Mouse (Mus musculus) liver, adult 2 months (tissue): Measurements from ENCODE around the gene Apol7e. TPM values are rescaled to one million over a fixed set of nuclear protein-coding genes. Genes with fewer than 3 reads are reported as not detected.
"Not testable (repeated sequence)": the region's sequence is repeated elsewhere in the genome, so short reads cannot be mapped to it uniquely, and the experiment has no call there.

Experiments used
- DNase-seq: peaks from one replicate; pipeline ENCODE4 v3.0.0-alpha.2; 2011; ENCODE audit warnings: low read depth, low spot score; ENCODE audit errors: extremely low read depth
- H3K27ac ChIP-seq: fragments of 200-500 bp; replicated peaks from 2 replicates; pipeline ENCODE4 v1.5.1; 2012; ENCODE audit warnings: low read depth, mild to moderate bottlenecking, control low read depth, inconsistent platforms, low read length; ENCODE audit not compliant: insufficient read depth
- H3K27me3 ChIP-seq: fragments of 200-500 bp; 2 replicates; pipeline ENCODE4 v1.6.1; 2012; ENCODE audit warnings: mild to moderate bottlenecking, moderate library complexity, low read length, inconsistent platforms; ENCODE audit not compliant: control insufficient read depth, insufficient read depth
- H3K36me3 ChIP-seq: fragments of 200-500 bp; 2 replicates; pipeline ENCODE4 v1.6.1; 2012; ENCODE audit warnings: low read length, inconsistent platforms; ENCODE audit not compliant: control insufficient read depth, insufficient read depth
- H3K4me1 ChIP-seq: fragments of 200-500 bp; 2 replicates; pipeline ENCODE4 v1.6.1; 2011; ENCODE audit warnings: low read length; ENCODE audit not compliant: control insufficient read depth, insufficient read depth
- H3K4me3 ChIP-seq: fragments of 200-500 bp; 2 replicates; pipeline ENCODE4 v1.5.1; 2011; ENCODE audit warnings: low read depth, mild to moderate bottlenecking, control low read depth, low read length, moderate library complexity; ENCODE audit not compliant: insufficient read depth
- H3K79me2 ChIP-seq: fragments of 200-500 bp; 2 replicates; pipeline ENCODE4 v1.6.1; 2012; ENCODE audit warnings: inconsistent platforms, mild to moderate bottlenecking, low read length, moderate library complexity; ENCODE audit not compliant: control insufficient read depth, insufficient read depth
- H3K9ac ChIP-seq: fragments of 200-500 bp; 2 replicates; pipeline ENCODE4 v1.6.1; 2012; ENCODE audit warnings: low read depth, mild to moderate bottlenecking, control low read depth, inconsistent platforms, low read length
- CTCF ChIP-seq: fragments of 200-500 bp; IDR thresholded peaks from 2 replicates; pipeline ENCODE4 v1.5.1; 2011; ENCODE audit warnings: low read depth, low read length, control low read depth
- POLR2A ChIP-seq: fragments of 200-500 bp; IDR thresholded peaks from 2 replicates; pipeline ENCODE4 v1.6.1; 2011; ENCODE audit warnings: low read length, control low read depth; ENCODE audit not compliant: insufficient read depth; ENCODE audit errors: extremely low read depth
- WGBS: fragments of 180-500 bp; shearing (Covaris S2); methylation state at CpG from one replicate; pipeline ENCODE4 v1.1.7; 2018; 5-methylcytosine and 5-hydroxymethylcytosine counted together
- polyA plus RNA-seq: library from polyadenylated mRNA; depleted of rRNA; stranded (reverse); fragments of >200 nt; gene quantifications from 2 replicates; pipeline ENCODE4 v1.2.3, GENCODE M21; 2012
- total RNA-seq: library from RNA; depleted of rRNA; stranded (reverse); fragments of >200 nt; gene quantifications from 2 replicates; pipeline ENCODE4 v1.2.3, GENCODE M21; 2014

Gene Apol7e
- total and polyA plus RNA-seq, 2 experiments: 0.09 to 0.26 TPM

GRCm38 (mm10) chr15:77740511-77741297, 42.0 kb downstream of the Apol7e start:
- DNase-seq: peak; percentile 87

DNA sequence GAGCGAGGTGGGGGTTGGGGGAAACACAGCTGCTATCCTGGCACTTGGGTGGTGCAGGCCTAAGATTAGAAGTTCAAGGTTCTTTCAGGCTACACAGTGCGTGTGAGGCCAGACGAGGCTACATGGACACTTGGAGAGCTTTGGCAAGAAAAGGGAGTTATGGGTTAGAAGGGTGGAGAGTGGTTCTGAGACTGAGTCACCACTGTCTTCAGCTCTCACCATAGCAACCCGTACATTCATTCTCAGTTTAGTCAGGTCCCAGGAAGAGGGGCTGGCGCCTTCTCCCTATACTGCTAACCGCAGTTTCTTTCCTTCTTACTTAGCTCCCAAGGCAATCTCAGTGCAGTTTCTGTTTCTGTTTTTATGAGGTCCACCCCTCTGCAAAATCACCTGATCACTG, 42.9 kb downstream of the Apol7e start:
- H3K4me3 ChIP-seq, H3K27me3 ChIP-seq, H3K79me2 ChIP-seq, H3K36me3 ChIP-seq, H3K27ac ChIP-seq, H3K9ac ChIP-seq: not testable (repeated sequence)
- 80% methylated on average over 6 of the region's 6 CpGs for WGBS
- peak; percentile 48 for DNase-seq
- peaks cover 13% of the 10 kb centered on the region for H3K4me1 ChIP-seq

More at GRCm38 (mm10) chr15:77740511-77741297, 42.0 kb downstream of the Apol7e start:
- TF ChIP-seq POLR2A (no peak), CTCF (peak; percentile 56)
- Histone ChIP-seq H3K9ac (0 out of 2 replicates have a peak overlapping the region, but pooled peaks have one; percentile 38), H3K79me2 (no peaks in the 10 kb centered on the region), H3K27ac (peak overlapping the region; percentile 43), H3K4me1 (peaks cover 9% of the 10 kb centered on the region), H3K27me3 (no peaks in the 10 kb centered on the region), H3K4me3 (peak overlapping the region; percentile 32), H3K36me3 (no peaks in the 10 kb centered on the region)
- WGBS: 67% methylated on average over 9 of the region's 9 CpGs

DNA sequence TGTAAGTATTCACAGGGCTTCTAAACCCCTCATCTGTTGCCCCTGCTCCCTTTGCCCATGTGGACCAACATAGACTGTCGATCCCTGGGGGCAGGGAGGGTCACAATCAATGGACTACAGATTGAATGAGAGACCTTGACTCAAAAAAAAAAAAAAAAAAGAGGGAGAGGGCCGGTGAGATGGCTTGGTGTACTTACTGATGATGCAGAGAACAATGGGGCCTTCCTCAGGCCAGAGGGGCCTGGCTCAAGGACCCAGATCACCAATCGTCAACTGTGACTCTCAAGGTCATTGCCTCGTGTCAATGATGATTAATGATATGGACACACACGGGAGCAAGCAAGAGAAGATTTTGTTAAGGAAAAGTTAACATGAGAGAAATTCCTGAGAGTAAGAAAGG, 46.0 kb downstream of the Apol7e start:
- H3K36me3 ChIP-seq: no peaks in the 10 kb centered on the region
- TF ChIP-seq CTCF (no peak), POLR2A (no peak)

DNA sequence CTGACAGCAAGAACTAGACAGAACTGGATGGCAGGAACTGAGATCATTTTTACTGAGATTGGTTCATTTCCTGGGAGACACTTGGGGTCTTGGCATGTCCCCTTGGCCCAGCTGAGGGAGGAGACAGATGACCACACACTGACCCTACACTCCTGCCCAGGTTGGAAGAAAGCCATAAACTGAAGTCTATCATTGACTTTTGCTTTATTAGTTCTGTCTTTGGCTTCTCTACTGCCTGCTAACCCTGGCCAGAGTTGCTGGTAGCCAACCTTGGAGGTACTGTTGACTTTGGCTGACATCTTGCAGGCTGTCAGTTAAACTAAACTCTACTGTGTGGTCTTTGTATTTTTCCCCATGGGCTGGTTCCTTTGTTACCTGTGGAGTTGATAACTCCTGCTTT, 46.4 kb downstream of the Apol7e start:
- TF ChIP-seq CTCF: no peak
- no peak for TF ChIP-seq POLR2A
- H3K79me2 ChIP-seq: no peaks in the 10 kb centered on the region

More for the DNA sequence above, 46.0 kb downstream of the Apol7e start:
- peaks cover 27% of the 10 kb centered on the region for H3K4me1 ChIP-seq
- no peaks in the 10 kb centered on the region for H3K27me3 ChIP-seq
- H3K9ac ChIP-seq: no peak overlapping the region
- H3K4me3 ChIP-seq: no peak overlapping the region
- no peak for DNase-seq
- WGBS: 15% methylated on average over 5 of the region's 5 CpGs
- peak overlapping the region; percentile 89 for H3K27ac ChIP-seq
- H3K79me2 ChIP-seq: no peaks in the 10 kb centered on the region

DNA sequence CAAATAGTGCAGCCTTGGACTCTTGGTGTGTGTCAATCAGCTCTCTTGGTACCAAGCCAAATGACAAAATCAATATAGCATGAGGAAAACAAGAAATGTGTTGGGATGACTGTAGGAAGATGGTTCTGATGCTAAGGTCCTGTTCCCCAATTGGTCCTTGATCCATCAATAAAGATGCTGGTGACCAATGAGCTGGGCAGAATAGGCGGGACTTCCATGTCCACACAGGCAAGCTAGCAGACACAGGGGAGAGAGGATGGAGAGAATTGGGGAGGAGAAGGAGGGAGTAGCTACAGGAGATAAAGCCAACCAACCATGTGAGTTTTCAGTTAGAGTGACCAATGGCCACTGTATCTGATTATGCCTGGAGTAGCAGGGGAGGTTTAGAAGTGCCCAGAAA, 47.7 kb downstream of the Apol7e start:
- peak overlapping the region; percentile 95 for H3K27ac ChIP-seq

More for the DNA sequence above, 46.4 kb downstream of the Apol7e start:
- peak overlapping the region; percentile 95 for H3K27ac ChIP-seq
- no peaks in the 10 kb centered on the region for H3K27me3 ChIP-seq
- H3K4me3 ChIP-seq: no peak overlapping the region
- no peaks in the 10 kb centered on the region for H3K36me3 ChIP-seq
- DNase-seq: peak; percentile 96
- peaks cover 27% of the 10 kb centered on the region for H3K4me1 ChIP-seq
- no peak overlapping the region for H3K9ac ChIP-seq

DNA sequence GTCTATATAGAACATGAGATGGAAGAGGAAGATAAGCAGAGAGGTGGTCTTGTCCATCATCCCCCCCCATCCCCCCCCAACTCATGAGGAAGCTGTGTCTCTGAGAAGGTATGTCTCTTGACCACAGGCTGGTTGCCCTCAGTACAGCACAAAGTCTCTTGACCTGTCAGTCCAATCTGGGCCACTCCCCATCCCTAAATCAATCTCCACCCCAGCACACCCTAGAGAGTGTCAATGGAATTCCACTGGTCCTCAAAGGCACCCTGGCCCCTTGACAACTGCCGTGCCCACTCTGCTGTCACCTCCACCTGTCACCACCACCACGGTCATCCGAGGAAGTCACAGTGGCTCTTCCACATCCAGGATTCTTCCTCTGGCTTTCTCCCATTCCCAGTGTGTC, 49.8 kb downstream of the Apol7e start:
- H3K9ac ChIP-seq: no peak overlapping the region
- H3K4me3 ChIP-seq: no peak overlapping the region
- peaks cover 26% of the 10 kb centered on the region for H3K4me1 ChIP-seq
- 83% methylated on average over 3 of the region's 3 CpGs for WGBS
- H3K79me2 ChIP-seq: no peaks in the 10 kb centered on the region
- H3K27me3 ChIP-seq: no peaks in the 10 kb centered on the region
- peak; percentile 57 for DNase-seq
- H3K27ac ChIP-seq: peak overlapping the region; percentile 29; the same call in 1 of the 2 replicates
- H3K36me3 ChIP-seq: no peaks in the 10 kb centered on the region
- TF ChIP-seq POLR2A: no peak
- TF ChIP-seq CTCF: no peak

More for the DNA sequence above, 47.7 kb downstream of the Apol7e start:
- Histone ChIP-seq H3K4me1 (peaks cover 26% of the 10 kb centered on the region), H3K79me2 (no peaks in the 10 kb centered on the region), H3K4me3 (no peak overlapping the region), H3K27me3 (no peaks in the 10 kb centered on the region), H3K9ac (no peak overlapping the region), H3K36me3 (no peaks in the 10 kb centered on the region)
- 40% methylated on average over 1 of the region's 1 CpGs for WGBS
- TF ChIP-seq POLR2A: no peak
- TF ChIP-seq CTCF: no peak
- DNase-seq: peak; percentile 100
